Mouse (Mus musculus) sigmoid colon, adult 10 weeks (tissue): ENCODE measurements around the gene Casp8. TPM values are rescaled to one million over a fixed set of nuclear protein-coding genes. Genes with fewer than 3 reads are reported as not detected.

ENCODE experiments used
- polyA plus RNA-seq: library from polyadenylated mRNA; stranded (reverse); fragments of 350-450 nt; fragmentation: Illumina TruSeq; extraction: RNeasy Lipid Tissue Mini Kit (QIAGEN cat#74804); gene quantifications from one replicate; pipeline ENCODE4 v1.2.3, GENCODE M21; 2014; ENCODE audit warnings: low read depth, low replicate concordance

Gene Casp8
- polyA plus RNA-seq, result 123 TPM

GRCm38 (mm10) chr1:58795291-58796058 is at the start of gene Casp8:
Gene Casp8 (plus strand): TSS chr1:58795374.

Other genes with a start within 250 kb of the Casp8 start
- gene Fam126b, start 209.1 kb upstream of the Casp8 start, polyA plus RNA-seq, result 33.8 TPM
- gene Ndufb3, start 209.0 kb upstream of the Casp8 start, polyA plus RNA-seq, result 60.6 TPM
- gene Als2cr12, start 99.4 kb upstream of the Casp8 start, polyA plus RNA-seq, result 9.0 TPM
- gene Cflar, start 83.9 kb upstream of the Casp8 start, polyA plus RNA-seq, result 139 TPM
- gene Trak2, start 178.1 kb downstream of the Casp8 start, polyA plus RNA-seq, result 45.1 TPM
- 43.8 TPM for gene Stradb, start 178.1 kb downstream of the Casp8 start, polyA plus RNA-seq